Mouse (Mus musculus) CD4-positive, CD25-positive, alpha-beta regulatory T cell, adult 2 months (primary cell): Measurements from ENCODE around the gene Kcnc1.

Source experiments
- DNase-seq: peaks from one replicate; pipeline ENCODE4 v3.0.0-alpha.2; 2012; ENCODE audit warnings: low read depth, low spot score

Kcnc1 gene

DNA sequence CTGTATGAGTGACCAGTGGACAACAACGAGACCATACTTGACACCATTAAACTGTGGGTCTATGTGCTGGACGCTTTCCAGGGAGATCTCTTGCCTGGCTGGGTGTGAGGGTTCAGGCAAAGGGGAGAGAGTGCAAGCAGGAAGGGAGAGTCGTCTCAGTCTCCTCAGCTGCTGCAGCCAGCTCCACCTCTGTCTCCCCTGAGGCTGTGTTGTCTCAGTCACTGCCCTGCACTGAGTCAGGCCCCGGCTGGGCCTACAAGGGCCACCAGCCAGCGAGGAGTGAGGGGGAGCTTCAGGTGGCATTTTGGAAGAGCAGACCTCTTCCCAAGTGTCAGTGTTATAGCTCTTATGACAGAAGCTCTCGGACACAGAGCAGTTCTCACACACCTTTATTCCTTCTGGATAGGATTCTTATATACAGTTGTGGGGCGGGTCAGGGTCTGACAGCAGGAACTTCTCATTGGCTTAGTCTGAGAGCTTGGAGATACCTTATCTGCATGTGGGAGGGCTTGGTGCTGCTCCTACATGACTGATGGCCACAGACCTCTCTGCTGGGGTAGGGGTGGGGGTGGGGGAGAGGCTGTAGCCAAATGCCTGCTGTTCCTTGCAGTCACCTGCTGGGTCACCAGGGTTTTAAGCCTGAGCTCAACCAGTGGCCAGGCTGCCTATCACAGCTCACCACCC, 74.9 kb downstream of the Kcnc1 start:
- no peak for DNase-seq

DNA sequence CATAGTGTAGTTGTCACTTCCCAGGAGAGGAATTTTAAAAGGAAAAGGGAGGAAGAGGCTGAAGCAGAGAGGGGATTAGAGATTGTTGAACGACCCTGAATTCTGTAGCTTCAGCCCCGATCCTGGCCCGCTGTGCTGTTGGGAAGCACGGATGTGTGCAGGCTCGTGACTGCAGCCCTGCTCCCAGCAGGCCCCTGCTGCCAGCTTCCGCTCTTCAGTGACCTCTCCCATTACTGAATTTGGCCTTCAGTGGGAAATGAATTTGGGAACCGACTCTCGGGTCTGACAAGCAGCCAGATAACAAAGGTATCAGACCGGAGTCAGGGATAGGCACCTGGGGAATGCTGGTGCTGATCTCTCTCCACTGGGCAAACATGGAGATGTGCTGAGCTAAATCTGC, 76.8 kb downstream of the Kcnc1 start:
- no peak for DNase-seq

DNA sequence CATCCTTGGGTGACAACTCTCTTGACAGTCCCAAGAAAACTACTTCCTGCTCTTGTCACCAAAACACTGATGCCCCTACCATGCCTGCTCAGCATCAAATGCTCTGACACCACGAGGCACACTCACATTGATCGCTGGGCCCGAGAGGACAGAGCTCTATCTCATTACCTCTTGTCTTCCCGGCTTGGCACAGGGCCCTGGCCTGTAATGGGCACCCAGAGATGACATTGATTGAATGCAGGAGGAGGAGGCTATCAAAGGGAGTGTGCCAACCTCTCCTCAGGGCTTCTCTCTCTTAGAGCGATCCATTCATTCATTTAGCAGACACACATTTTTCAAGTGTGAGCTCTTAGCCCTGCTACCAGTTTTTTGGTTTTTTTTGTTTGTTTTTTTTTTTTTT, 79.2 kb downstream of the Kcnc1 start:
- DNase-seq = no peak

DNA sequence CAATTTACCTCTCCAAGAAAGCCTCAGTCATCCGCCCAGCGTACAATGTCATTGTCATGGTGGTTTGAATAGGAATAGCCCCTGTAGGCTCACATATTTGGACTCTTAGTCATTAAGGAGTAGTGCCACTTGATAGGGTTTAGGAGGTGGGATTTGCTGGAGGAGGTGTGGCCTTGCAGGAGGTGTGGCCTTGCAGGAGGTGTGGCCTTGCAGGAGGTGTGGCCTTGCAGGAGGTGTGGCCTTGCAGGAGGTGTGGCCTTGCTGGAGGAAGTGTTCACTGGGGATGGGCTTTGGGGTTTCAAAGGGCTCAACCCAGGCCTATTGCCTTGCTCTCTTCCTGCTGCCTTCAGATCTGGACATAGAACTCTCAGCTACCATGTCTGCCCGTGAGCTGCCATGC, 81.2 kb downstream of the Kcnc1 start:
- DNase-seq = no peak

DNA sequence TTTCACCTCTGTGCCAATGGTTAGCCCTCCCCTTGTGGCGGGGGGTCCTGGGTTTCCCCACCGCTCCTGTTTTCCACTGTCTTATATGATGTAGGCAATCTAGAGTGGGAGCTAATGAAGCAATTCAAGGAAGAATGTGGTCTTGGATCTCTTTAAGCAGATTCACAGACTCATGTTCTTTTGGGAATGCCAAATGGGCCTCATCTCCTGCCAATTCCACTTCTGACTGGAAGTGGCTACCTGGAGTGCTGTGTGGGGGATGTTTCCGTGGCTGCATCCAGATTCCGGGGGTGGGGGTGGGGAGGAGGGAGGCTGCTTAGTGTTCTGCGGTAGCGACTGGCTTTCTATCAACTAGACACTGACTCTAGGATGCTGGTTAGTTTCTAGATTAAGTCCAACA, 83.5 kb downstream of the Kcnc1 start:
- no peak for DNase-seq

DNA sequence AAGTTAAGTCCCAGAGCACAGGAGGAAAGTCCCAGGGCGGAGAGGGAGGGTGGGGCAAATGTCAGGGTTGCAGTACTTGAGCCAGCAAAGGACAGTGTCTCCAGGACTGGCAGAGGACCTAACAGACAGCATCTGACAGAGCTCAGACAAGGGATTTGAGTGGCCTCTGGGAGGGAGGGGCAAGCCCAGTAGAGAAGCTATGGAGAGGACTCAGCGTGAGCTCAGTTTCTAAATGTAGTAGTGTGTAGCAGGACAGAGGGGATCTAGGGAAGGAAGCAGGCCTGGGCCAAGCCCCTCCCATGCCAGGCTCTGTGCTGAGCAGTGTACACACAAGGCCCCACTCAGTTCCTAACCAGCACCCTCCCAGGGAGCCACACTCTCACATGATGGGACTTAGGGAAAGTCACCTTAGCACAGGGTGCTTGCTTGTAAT, 85.8 kb downstream of the Kcnc1 start:
- DNase-seq = no peak

DNA sequence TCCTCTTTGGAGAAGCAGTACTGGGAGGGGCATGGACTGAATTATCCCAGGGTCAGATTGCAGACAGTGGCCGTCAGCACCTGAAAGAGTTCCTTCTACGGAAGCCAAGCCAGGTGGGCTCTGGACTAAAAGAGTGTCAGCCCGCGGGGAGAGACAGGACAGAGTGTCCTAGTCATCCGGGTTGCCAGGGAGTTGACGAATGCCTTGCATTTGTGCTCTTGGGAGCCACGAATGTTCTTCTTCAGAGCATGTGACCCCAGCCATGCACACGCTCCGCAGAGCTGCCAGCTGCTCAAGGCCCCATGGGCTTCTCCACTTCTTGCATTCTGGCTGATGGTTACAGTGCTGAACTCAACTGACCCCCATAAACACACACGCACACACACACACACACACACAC, 86.8 kb downstream of the Kcnc1 start:
- no peak for DNase-seq

DNA sequence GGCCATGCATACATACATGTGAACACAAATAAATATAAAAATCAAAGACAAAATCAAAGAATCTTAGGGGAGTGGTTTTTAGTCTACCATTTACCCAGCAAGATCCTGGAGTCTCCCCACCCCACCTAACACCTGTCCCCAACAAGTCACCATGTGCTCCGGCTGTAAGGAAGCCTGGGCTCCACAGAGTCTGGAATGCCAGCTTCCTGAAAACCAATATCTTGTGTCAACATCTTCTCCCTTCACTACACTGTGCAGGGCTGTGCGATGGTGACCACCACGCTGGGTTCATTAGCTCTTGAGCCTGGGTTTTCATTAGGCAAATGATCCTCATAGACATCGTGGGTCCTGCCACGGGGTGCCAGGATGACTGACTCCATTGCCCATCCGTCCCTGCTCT, 87.9 kb downstream of the Kcnc1 start:
- DNase-seq = no peak

DNA sequence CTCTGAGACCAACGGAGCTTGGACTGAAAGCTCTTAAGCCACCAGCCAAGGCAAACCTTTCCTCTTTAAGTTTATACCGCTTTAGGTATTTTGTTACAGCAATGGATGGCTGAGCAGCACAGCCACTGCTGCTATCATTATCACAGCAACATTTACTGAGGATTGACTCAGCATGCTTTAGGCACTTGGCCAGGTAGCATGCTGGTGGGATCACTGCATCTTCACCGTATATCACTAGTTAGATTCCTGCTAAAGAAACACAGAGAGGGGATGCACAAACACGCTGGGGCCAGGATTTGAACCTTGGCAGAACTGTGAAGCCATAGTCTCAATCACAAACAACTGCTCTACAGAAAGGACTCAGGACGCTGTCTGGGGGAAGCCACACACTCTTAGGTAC, 90.5 kb downstream of the Kcnc1 start:
- DNase-seq = no peak

DNA sequence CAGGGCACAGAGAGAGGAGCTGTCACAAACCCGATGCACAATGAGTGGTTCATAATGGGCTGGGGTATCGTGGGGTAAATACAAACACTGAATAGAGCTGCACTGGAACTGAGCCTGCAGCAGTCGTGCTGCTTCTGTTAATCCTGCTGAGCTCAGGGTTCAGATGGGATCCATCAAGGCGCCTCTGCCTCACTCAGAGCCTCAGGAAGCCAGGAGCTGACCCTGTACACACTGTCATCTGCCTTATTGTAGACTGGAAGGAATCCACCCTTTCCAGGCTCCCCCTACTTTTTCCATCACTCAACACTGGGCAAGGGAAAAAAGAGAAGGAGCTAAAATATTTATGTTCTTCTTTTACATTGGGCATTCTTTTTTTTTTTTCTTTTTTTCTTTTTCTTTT, 91.1 kb downstream of the Kcnc1 start:
- DNase-seq = no peak
